Mouse (Mus musculus) frontal cortex, postnatal 25 days (tissue): ENCODE data around the gene Acvr1c.

ENCODE experiments used
- DNase-seq, 2 experiments: peaks; one replicate each; pipeline ENCODE4 v3.0.0; 2022; ENCODE audit warnings: low spot score in 2 of 2

The Acvr1c gene

GRCm38 (mm10) chr2:58289331-58289730 lies 68.4 kb downstream of the Acvr1c start:
- DNase-seq = no peak

- no peak for DNase-seq
Measured at GRCm38 (mm10) chr2:58282259-58282910, 75.3 kb downstream of the Acvr1c start.

GRCm38 (mm10) chr2:58281046-58281445 lies 76.6 kb downstream of the Acvr1c start:
- no peak for DNase-seq

- DNase-seq = no peak
Measured at GRCm38 (mm10) chr2:58279163-58279562, 78.5 kb downstream of the Acvr1c start.

GRCm38 (mm10) chr2:58276454-58276853 lies 81.2 kb downstream of the Acvr1c start:
- DNase-seq = no peak

- DNase-seq = no peak
Measured at GRCm38 (mm10) chr2:58240639-58241038, 117.1 kb downstream of the Acvr1c start.

GRCm38 (mm10) chr2:58237487-58237886 lies 120.2 kb downstream of the Acvr1c start:
- no peak for DNase-seq
